Mouse (Mus musculus) cortical plate, adult 2 months (tissue): ENCODE results near the gene Tcaf2.

Experiments used
- CTCF ChIP-seq: fragments of 200-500 bp; IDR thresholded peaks from 2 replicates; pipeline ENCODE4 v1.5.1; 2011; ENCODE audit warnings: mild to moderate bottlenecking, control low read depth, low read length; ENCODE audit not compliant: insufficient read depth; ENCODE audit errors: extremely low read depth
- POLR2A ChIP-seq: fragments of 200-500 bp; IDR thresholded peaks from 2 replicates; pipeline ENCODE4 v1.6.1; 2011; ENCODE audit warnings: mild to moderate bottlenecking, low read length, control low read depth; ENCODE audit not compliant: insufficient read depth; ENCODE audit errors: extremely low read depth

DNA sequence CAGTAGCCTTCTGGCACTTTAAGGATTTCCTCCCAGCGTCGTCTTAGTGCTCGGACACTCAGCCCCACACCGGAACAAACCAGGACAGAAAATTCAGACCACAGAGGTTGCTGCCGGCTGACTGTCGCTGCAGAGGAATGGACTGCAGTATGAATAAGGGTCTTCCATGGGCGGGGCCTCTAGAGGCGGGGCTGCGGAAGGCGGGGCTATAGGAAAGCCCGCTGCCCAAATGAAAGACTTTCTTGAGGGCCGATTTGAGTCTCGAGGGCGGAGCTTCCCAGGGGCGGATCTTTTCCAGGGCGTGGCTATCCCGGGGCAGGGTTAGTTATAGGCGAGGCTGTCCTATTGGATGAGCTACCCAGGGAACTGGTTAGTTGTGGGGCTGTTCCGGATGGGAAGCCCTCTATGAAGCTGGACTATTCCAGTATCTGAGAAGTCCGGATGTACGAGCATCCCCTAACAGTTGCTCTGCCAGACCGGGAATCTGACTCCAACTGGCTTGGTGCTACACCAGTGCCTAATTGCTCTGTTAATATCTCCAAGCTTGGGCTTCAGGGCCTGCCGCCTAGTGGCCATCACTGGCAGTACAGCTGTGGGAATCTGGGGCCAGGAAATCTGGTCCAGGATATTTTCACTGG lies at the start of gene Tcaf2:
- TF ChIP-seq CTCF: peak; percentile 69
- TF ChIP-seq POLR2A: no peak
